ENCODE assay signal across 1 mouse cellular context in the genomic region with DNA sequence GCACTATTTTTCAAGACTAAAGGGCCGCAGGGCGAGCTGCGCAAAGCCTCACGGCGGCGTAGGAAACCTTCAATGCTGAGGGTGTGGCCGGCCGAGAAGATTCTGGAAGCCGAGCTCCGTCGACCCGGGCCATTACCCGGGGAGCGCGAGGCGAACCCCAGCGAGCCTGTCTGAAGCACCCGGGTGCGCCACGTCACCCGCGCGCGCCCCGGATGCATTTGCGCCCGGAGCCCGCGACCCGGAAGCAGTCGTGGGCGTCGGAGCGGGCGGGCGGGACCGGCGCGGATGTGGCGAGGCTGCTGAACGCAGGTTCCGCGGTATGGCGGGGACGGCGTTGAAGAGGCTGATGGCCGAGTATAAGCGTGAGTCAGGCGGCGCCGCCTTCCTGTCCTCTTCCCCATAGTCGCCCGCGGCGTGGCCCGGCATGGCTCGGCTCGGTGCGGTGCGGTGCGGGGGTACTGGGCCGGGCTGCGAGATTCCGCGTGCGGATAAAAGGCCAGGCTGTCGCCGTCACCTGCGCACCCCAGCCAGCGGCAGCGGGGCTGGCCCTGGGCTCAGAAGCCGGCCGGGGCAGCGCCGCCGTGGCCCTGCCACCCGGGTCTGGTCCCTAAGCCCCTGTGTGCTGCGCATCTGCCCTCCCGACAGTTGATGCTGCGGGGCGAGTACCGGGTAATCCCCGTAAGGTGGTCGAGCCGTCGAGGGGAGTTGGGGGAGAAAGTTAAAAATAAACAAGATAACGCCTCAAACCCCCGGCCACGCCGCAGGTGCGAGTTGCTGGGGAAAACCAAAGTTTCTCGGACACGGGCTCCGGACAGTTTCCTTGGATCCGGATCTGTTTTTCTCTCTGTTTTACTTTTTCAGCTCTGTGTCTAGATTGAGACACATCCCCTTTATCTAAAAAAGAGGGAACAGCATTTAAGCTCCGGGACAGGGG.
TF ChIP-seq lines count a peak whose summit lies in the region.

TSS of gene Ube2g2 (plus strand) at position 221 of the 934 bp plus-strand sequence.

TF ChIP-seq in CH12.LX, 34 proteins besides CTCF, POLR2A, EP300 and RAD21:
- TF ChIP-seq MAZ (IDR thresholded peaks at IDR 0.05; ENCODE audit: low read depth, low read length) (no peak), E2F4 (IDR thresholded peaks at IDR 0.05; ENCODE audit: insufficient replicate concordance, low read depth, low read length) (no peak), BHLHE40 (IDR thresholded peaks at IDR 0.05; ENCODE audit: low read depth, low read length) (peak; percentile 18; the same call in 1 of the 2 replicates), MXI1 (IDR thresholded peaks at IDR 0.05; ENCODE audit: low read depth, low read length) (peak; percentile 83), ZNF384 (IDR thresholded peaks at IDR 0.05; ENCODE audit: low read depth, low read length) (no peak), HCFC1 (IDR thresholded peaks at IDR 0.05; ENCODE audit: low read depth, low read length) (peak; percentile 95), ETS1 (conservative IDR thresholded peaks at IDR 0.05; ENCODE audit: low read depth, low read length) (no peak), MEF2A (IDR thresholded peaks at IDR 0.05; ENCODE audit: borderline replicate concordance, low read depth, low read length) (peak; percentile 70), GABPA (IDR thresholded peaks at IDR 0.05; ENCODE audit: insufficient replicate concordance, low read depth, low read length) (peak; percentile 17; the same call in 1 of the 2 replicates), ZKSCAN1 (IDR thresholded peaks at IDR 0.05; ENCODE audit: borderline replicate concordance, low read depth, low read length) (no peak), KAT2A (IDR thresholded peaks at IDR 0.05; ENCODE audit: insufficient replicate concordance, low read length) (peak; percentile 91; the same call in 1 of the 2 replicates), CHD2 (IDR thresholded peaks at IDR 0.05; ENCODE audit: low read length) (peak; percentile 94), IRF4 (IDR thresholded peaks at IDR 0.05; ENCODE audit: low read depth, low read length) (peak; percentile 44; the same call in 1 of the 2 replicates), RCOR1 (conservative IDR thresholded peaks at IDR 0.05; ENCODE audit: low read depth, low read length) (0 out of 2 replicates have a peak, but pooled peaks have one; percentile 24), NELFE (IDR thresholded peaks at IDR 0.05; ENCODE audit: low read depth, low read length) (peak; percentile 82), SIN3A (IDR thresholded peaks at IDR 0.05; ENCODE audit: low read length) (peak; percentile 87), ZC3H11A (IDR thresholded peaks at IDR 0.05; ENCODE audit: low read depth, low read length) (no peak), ZMIZ1 (IDR thresholded peaks at IDR 0.05; ENCODE audit: low read depth, low read length) (peak; percentile 65; the same call in 1 of the 2 replicates), JUN (IDR thresholded peaks at IDR 0.05; ENCODE audit: insufficient read depth, low read depth, low read length) (no peak), TCF12 (IDR thresholded peaks at IDR 0.05; ENCODE audit: low read depth, low read length) (peak; percentile 86), ELF1 (IDR thresholded peaks at IDR 0.05; ENCODE audit: low read depth, low read length) (peak; percentile 87), MAX (IDR thresholded peaks at IDR 0.05; ENCODE audit: low read length) (peak; percentile 74; the same call in 1 of the 2 replicates), CHD1 (IDR thresholded peaks at IDR 0.05; ENCODE audit: low read depth, low read length) (no peak), USF1 (IDR thresholded peaks at IDR 0.05; ENCODE audit: low read depth, low read length) (no peak), TBP (conservative IDR thresholded peaks at IDR 0.05; ENCODE audit: low read depth, low read length) (0 out of 2 replicates have a peak, but pooled peaks have one; percentile 10), USF2 (conservative IDR thresholded peaks at IDR 0.05; ENCODE audit: low read depth, low read length) (no peak), MYC (IDR thresholded peaks at IDR 0.05; ENCODE audit: low read depth, low read length) (no peak), UBTF (IDR thresholded peaks at IDR 0.05; ENCODE audit: low read depth, low read length) (peak; percentile 94), PAX5 (IDR thresholded peaks at IDR 0.05; ENCODE audit: low read length) (no peak), JUND (conservative IDR thresholded peaks at IDR 0.05; ENCODE audit: low read depth, low read length) (no peak), MAFK (IDR thresholded peaks at IDR 0.05; ENCODE audit: insufficient replicate concordance, low read length) (no peak), NRF1 (IDR thresholded peaks at IDR 0.05; ENCODE audit: low read depth, low read length) (peak; percentile 63), SMC3 (IDR thresholded peaks at IDR 0.05; ENCODE audit: low read depth, low read length) (no peak), POLR2AphosphoS2 (IDR thresholded peaks at IDR 0.05; ENCODE audit: low read depth, low read length) (peak; percentile 77)
